Mouse (Mus musculus) bone marrow, adult 2 months (tissue): ENCODE results near the gene Ubxn7. TPM values are rescaled to one million over a fixed set of nuclear protein-coding genes. Genes with fewer than 3 reads are reported as not detected.
"Not testable (repeated sequence)": the region's sequence is repeated elsewhere in the genome, so short reads cannot be mapped to it uniquely, and the experiment has no call there.

ENCODE experiments used
- H3K27ac ChIP-seq: fragments of 200-500 bp; 2 replicates; pipeline ENCODE4 v1.5.1; 2012; ENCODE audit warnings: low read depth, mild to moderate bottlenecking, control low read depth, inconsistent platforms, low read length; ENCODE audit not compliant: control insufficient read depth, poor library complexity, insufficient read depth
- H3K4me1 ChIP-seq: fragments of 200-500 bp; 2 replicates; pipeline ENCODE4 v1.6.1; 2011; ENCODE audit warnings: low read length; ENCODE audit not compliant: control insufficient read depth, insufficient read depth
- H3K4me3 ChIP-seq: fragments of 200-500 bp; replicated peaks from 2 replicates; pipeline ENCODE3; 2011; ENCODE audit warnings: mild to moderate bottlenecking, low read depth, low read length, control low read depth; ENCODE audit not compliant: control insufficient read depth
- CTCF ChIP-seq: fragments of 200-500 bp; IDR thresholded peaks from 2 replicates; pipeline ENCODE4 v1.5.1; 2011; ENCODE audit warnings: low read length, control low read depth; ENCODE audit not compliant: control insufficient read depth, insufficient read depth
- POLR2A ChIP-seq: fragments of 200-500 bp; IDR thresholded peaks from 2 replicates; pipeline ENCODE4 v1.6.1; 2011; ENCODE audit warnings: low read depth, mild to moderate bottlenecking, control low read depth, low read length, borderline replicate concordance; ENCODE audit not compliant: control insufficient read depth
- WGBS: fragments of 180-500 bp; shearing (Covaris S2); methylation state at CpG from one replicate; pipeline ENCODE4 v1.1.7; 2018; 5-methylcytosine and 5-hydroxymethylcytosine counted together
- polyA plus RNA-seq: library from polyadenylated mRNA; stranded (reverse); fragments of >200 nt; gene quantifications from 2 replicates; pipeline ENCODE4 v1.2.4, GENCODE M21; 2011; ENCODE audit warnings: low replicate concordance; ENCODE audit not compliant: missing spikeins, insufficient read depth, insufficient read length

Gene Ubxn7
- 7.1 and 9.0 TPM in 2 replicates for polyA plus RNA-seq

DNA sequence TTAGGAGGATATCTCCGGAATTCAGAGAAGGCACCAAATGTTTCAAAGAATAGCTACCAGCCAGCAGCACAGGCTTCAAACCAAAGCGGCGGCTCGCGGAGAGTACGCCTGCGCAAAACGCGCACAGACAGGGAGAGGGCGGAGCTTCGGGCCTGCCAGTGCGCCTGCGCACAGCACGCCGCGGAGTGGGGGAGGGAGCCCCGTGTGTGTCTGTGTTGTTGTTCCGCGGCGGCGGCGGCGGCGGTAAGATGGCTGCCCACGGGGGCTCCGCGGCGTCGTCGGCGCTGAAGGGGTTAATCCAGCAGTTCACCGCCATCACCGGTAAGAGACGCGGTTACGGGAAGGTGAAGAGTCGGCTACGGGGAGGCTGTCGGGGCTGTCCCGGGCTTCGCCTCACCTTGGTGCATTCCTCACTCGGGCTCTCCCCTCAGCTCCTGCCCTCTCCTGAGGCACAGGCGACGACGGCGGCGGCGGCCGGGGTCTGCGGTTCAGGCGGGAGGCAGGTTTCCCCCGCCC, at the start of gene Ubxn7:
TSS of gene Ubxn7 (plus strand) at position 218 of the 516 bp plus-strand sequence.
- H3K4me3 ChIP-seq: peak within 1 kb of the TSS; percentile 99
- TF ChIP-seq CTCF (no peak), POLR2A (peak; percentile 84; the same call in 1 of the 2 replicates)
- WGBS: under 1% methylated on average over 46 of the region's 52 CpGs
- peak within 1 kb of the TSS; percentile 92 for H3K27ac ChIP-seq
- H3K4me1 ChIP-seq: peaks cover 2% of the 10 kb centered on the region

DNA sequence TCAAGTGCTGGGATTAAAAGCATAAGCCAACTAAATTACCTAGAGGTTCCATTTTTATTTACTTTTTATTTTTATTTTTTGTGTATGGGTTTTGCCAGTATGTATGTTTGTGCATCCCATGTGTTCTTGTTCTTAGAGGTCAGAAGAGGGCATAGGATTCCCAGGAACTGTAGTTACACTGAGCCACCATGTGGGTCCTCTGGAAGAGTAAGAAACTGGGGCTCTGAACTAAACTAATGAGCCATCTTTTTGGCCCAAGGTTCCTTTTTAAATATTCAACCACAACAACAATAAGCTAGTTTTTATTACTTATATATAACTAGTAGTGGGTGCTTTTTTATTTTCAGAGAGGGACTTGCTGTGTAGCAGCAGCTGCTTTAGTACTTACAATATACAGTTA, 49.4 kb upstream of the Ubxn7 start:
- H3K4me3 ChIP-seq: no peak overlapping the region
- peaks cover 2% of the 10 kb centered on the region; the same call in 1 of the 2 replicates for H3K4me1 ChIP-seq
- H3K27ac ChIP-seq: no peak overlapping the region
- TF ChIP-seq CTCF (no peak), POLR2A (no peak)

DNA sequence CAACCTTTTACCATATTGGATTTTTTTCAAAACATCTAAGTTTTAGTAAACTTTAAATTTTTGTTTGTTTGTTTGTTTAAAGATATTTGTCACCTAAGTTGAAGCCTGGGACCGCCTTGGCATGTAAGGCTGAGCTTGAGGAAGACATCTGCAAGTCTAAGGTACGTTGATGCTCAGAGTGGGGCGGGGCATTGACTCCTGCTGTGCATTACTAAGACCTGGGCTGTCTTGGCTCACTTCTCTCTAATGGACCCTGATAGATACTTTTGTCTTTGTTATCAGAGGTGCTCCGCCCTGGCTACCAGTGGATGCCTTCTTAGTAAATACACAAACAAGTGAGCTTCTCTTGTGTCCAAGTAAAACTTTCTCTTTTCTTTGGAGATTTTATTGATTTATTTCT, 40.2 kb upstream of the Ubxn7 start:
- no peak overlapping the region for H3K27ac ChIP-seq
- no peaks in the 10 kb centered on the region for H3K4me1 ChIP-seq
- TF ChIP-seq POLR2A (no peak), CTCF (no peak)
- WGBS: 96% methylated on average over 4 of the region's 4 CpGs
- H3K4me3 ChIP-seq: no peak overlapping the region

DNA sequence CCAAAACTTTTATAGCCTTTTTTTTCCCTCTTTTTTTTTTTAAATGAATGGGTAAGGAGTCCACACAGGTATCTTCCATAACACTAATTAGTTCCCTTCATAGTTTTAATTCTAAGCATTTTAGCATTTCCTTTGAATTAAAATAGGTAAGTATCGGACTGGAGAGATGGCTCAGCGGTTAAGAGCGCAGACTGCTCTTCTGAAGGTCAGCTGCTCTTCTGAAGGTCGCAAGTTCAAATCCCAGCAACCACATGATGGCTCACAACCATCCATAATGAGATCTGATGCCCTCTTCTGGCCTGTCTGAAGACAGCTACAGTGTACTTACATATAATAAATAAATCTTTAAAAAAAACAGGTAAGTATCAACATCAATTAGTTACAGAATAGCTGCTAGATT, 32.4 kb upstream of the Ubxn7 start:
- 94% methylated on average over 4 of the region's 4 CpGs for WGBS

DNA sequence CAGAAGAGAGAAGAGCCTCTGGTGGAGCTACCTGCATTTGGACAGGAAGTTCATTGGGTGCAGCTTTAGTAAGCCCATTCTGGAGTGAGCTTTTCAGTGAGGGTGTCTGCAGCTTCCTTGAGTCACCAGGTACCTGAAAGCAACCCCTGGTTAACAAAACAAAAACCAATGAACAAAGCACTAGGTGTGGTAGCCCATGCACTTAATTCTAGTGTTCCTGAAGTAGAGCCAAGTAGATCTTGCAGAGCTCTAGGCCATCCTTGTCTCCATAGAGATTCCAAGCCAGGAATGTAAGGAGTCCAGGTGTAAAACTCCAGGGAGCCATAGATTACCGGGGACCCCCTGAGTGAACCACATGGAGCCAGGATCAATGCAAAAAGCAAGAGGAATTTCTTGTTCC, 29.0 kb upstream of the Ubxn7 start:
- Histone ChIP-seq H3K4me3 (no peak overlapping the region), H3K4me1 (no peaks in the 10 kb centered on the region), H3K27ac (no peak overlapping the region)
- TF ChIP-seq POLR2A: no peak
- WGBS: 86% methylated on average over 1 of the region's 1 CpGs

More for the DNA sequence above, 32.4 kb upstream of the Ubxn7 start:
- not testable (repeated sequence) for H3K27ac ChIP-seq, H3K4me1 ChIP-seq, H3K4me3 ChIP-seq

DNA sequence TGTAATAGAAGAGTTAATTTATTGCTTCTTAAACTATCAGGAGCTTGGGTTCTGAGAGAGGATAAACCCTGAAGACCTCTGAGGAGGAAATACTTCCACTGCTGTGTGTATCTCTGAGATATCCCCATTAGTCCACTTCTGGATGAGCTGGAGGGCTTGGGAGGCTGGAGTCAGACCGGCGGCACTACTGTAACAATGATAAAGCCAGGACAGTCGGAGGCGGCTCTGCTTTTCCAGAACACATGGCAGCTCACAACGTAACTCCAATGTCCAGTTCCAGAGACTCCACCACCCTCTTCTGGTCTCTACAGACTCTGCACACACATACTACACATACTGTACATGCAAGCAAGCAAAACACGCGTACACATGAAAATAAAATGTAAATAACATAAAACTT, 28.2 kb upstream of the Ubxn7 start:
- Histone ChIP-seq H3K4me3 (no peak overlapping the region), H3K4me1 (no peaks in the 10 kb centered on the region), H3K27ac (no peak overlapping the region)
- WGBS: 90% methylated on average over 7 of the region's 7 CpGs
- TF ChIP-seq CTCF (no peak), POLR2A (no peak)

DNA sequence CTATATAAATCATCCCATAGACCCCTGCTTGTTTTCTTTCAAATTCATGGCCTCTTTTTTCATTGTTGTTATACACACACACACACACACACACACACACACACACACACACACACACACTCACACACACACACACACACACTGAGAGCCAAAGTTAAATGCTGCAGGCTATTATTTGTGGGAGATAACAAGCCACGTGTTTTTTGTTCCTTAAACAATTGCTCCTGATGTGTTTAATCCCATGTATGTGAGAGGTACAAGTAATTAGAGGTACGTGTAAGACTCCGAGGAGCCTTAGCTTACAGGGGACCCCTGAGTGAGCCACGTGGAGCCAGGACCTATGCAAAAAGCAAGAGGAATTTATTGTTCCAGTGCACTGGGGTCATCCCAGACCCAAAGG, 20.1 kb upstream of the Ubxn7 start:
- no peak overlapping the region for H3K4me3 ChIP-seq
- TF ChIP-seq POLR2A (no peak), CTCF (no peak)
- H3K27ac ChIP-seq: no peak overlapping the region
- no peaks in the 10 kb centered on the region for H3K4me1 ChIP-seq
- 79% methylated on average over 4 of the region's 4 CpGs for WGBS

DNA sequence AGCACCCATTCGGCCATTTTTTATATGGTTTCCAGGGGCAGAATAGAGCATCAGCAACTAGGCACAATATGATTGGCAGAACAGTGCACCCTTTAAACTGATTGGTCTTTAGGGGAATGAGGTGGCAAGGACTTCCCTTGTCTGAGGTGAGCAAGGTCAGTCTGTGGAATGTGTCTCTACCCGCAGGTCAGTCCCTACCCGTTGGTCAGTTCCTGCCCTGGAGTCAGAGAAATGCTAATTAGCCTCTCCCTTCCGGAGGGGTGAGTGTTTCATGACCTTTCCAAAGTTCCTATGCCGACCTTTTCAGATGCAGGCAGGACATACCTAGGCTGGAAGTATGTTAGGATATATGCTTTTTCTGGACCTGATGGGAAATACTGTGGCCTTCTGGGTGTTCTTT, 19.7 kb upstream of the Ubxn7 start:
- no peak overlapping the region for H3K27ac ChIP-seq
- no peak overlapping the region for H3K4me3 ChIP-seq
- H3K4me1 ChIP-seq: no peaks in the 10 kb centered on the region
- 76% methylated on average over 5 of the region's 5 CpGs for WGBS
- TF ChIP-seq CTCF (no peak), POLR2A (no peak)

DNA sequence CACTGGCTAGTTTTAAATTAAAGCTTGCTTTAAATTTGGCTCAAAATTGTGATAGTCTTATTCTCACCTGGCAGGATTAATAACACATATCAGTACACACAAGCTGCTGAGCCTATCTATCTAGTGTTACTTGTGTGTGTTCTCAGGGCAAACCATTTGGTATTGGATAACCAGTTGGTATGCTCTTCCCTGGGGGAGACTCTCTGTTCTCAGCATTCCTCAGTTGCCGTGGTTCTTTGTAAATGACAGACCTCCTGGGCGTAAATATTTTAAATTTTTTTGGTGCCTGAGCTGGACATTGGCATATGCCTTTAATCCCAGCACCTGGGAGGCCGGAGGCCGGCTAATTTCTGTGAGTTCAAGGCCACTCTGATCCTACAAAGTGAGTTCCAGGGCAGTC, 19.2 kb upstream of the Ubxn7 start:
- 89% methylated on average over 4 of the region's 4 CpGs for WGBS
- no peak overlapping the region for H3K27ac ChIP-seq
- TF ChIP-seq POLR2A: no peak
- no peak for TF ChIP-seq CTCF

More for the DNA sequence above, 19.2 kb upstream of the Ubxn7 start:
- no peaks in the 10 kb centered on the region for H3K4me1 ChIP-seq
- no peak overlapping the region for H3K4me3 ChIP-seq
